Mouse (Mus musculus): ENCODE measurements around the gene Ucp2. TPM values are rescaled to one million over a fixed set of nuclear protein-coding genes. Genes with fewer than 3 reads are reported as not detected.

Ucp2 gene
- total and polyA plus RNA-seq, 3 experiments, result 142 to 838 (median 688) TPM

- ATAC-seq (ENCODE audit: extremely low read depth, insufficient number of reproducible peaks, low FRiP score, poor library complexity, severe bottlenecking) (no peak), DNase-seq (ENCODE audit: low spot score) (no peak)
- Histone ChIP-seq H3K27me3 (ENCODE audit: insufficient read depth, low read length) (no peaks in the 10 kb centered on the region), H3K9me3 (replicated peaks) (no peaks in the 10 kb centered on the region), H3K4me3 (ENCODE audit: low read depth, low read length) (no peak overlapping the region), H3K36me3 (replicated peaks) (peaks cover 76% of the 10 kb centered on the region), H3K4me1 (ENCODE audit: insufficient read depth, low read depth, low read length) (0 out of 2 replicates have a peak, but pooled peaks cover 3% of the 10 kb centered on the region)
- TF ChIP-seq POLR2AphosphoS5 (IDR thresholded peaks at IDR 0.05; ENCODE audit: insufficient replicate concordance, low read depth, low read length) (no peak), TAL1 (conservative IDR thresholded peaks at IDR 0.05; ENCODE audit: low read depth, low read length) (no peak), GATA2 (IDR thresholded peaks at IDR 0.05; ENCODE audit: borderline replicate concordance, low read depth, low read length) (no peak), GATA1 (IDR thresholded peaks at IDR 0.05; ENCODE audit: borderline replicate concordance, low read length) (no peak), CTCF (IDR thresholded peaks at IDR 0.05; ENCODE audit: low read depth, low read length) (no peak)
Observed at GRCm38 (mm10) chr7:100550338-100551007, 57.3 kb downstream of the Ucp2 start.

Other genes with a start within 250 kb of the Ucp2 start
- gene P4ha3, start 207.8 kb upstream of the Ucp2 start, total RNA-seq (2014; fragmentation: Nextera tagmentation), result not detected in 2 replicates
- 0.12 and 0.16 TPM in 2 replicates for gene P4ha3, start 207.8 kb upstream of the Ucp2 start, total RNA-seq (2017)
- gene P4ha3, start 207.8 kb upstream of the Ucp2 start, polyA plus RNA-seq (2012), result not detected in 2 replicates
- 66.0 and 76.2 TPM in 2 replicates for gene C2cd3, start 121.1 kb upstream of the Ucp2 start, total RNA-seq (2014; fragmentation: Nextera tagmentation)
- gene C2cd3, start 121.1 kb upstream of the Ucp2 start, total RNA-seq (2017), result 26.1 and 27.7 TPM in 2 replicates
- 22.6 and 25.7 TPM in 2 replicates for gene C2cd3, start 121.1 kb upstream of the Ucp2 start, polyA plus RNA-seq (2012)
- 45.2 and 57.8 TPM in 2 replicates for gene Ppme1, start 121.0 kb upstream of the Ucp2 start, total RNA-seq (2014; fragmentation: Nextera tagmentation)
- gene Ppme1, start 121.0 kb upstream of the Ucp2 start, total RNA-seq (2017), result 85.7 and 87.0 TPM in 2 replicates
- gene Ppme1, start 121.0 kb upstream of the Ucp2 start, polyA plus RNA-seq (2012), result 54.4 and 61.1 TPM in 2 replicates
- gene Ucp3, start 20.3 kb upstream of the Ucp2 start, total RNA-seq (2014; fragmentation: Nextera tagmentation), result not detected in 2 replicates
- 0.33 TPM in 1 of 2 replicates, not detected in the other for gene Ucp3, start 20.3 kb upstream of the Ucp2 start, total RNA-seq (2017)
- gene Ucp3, start 20.3 kb upstream of the Ucp2 start, polyA plus RNA-seq (2012), result not detected in 2 replicates
- not detected in 2 replicates for gene Dnajb13, start 21.6 kb downstream of the Ucp2 start, total RNA-seq (2014; fragmentation: Nextera tagmentation)
- 0.16 and 0.35 TPM in 2 replicates for gene Dnajb13, start 21.6 kb downstream of the Ucp2 start, total RNA-seq (2017)
- not detected in 2 replicates for gene Dnajb13, start 21.6 kb downstream of the Ucp2 start, polyA plus RNA-seq (2012)
- 15.4 and 20.0 TPM in 2 replicates for gene Coa4, start 43.7 kb downstream of the Ucp2 start, total RNA-seq (2014; fragmentation: Nextera tagmentation)
- gene Coa4, start 43.7 kb downstream of the Ucp2 start, total RNA-seq (2017), result 21.9 and 22.0 TPM in 2 replicates
- gene Coa4, start 43.7 kb downstream of the Ucp2 start, polyA plus RNA-seq (2012), result 9.1 and 9.6 TPM in 2 replicates
- gene Rab6a, start 114.1 kb downstream of the Ucp2 start, total RNA-seq (2014; fragmentation: Nextera tagmentation), result 97.7 and 112 TPM in 2 replicates
- 71.9 and 89.2 TPM in 2 replicates for gene Rab6a, start 114.1 kb downstream of the Ucp2 start, total RNA-seq (2017)
- gene Rab6a, start 114.1 kb downstream of the Ucp2 start, polyA plus RNA-seq (2012), result 18.8 and 29.6 TPM in 2 replicates
- gene Mrpl48, start 115.0 kb downstream of the Ucp2 start, total RNA-seq (2014; fragmentation: Nextera tagmentation), result 19.4 and 21.4 TPM in 2 replicates
- 41.9 and 46.0 TPM in 2 replicates for gene Mrpl48, start 115.0 kb downstream of the Ucp2 start, total RNA-seq (2017)
- gene Mrpl48, start 115.0 kb downstream of the Ucp2 start, polyA plus RNA-seq (2012), result 1.3 and 1.7 TPM in 2 replicates
- gene Plekhb1, start 169.1 kb downstream of the Ucp2 start, total RNA-seq (2014; fragmentation: Nextera tagmentation), result not detected in 2 replicates
- 0.41 TPM in 1 of 2 replicates, not detected in the other for gene Plekhb1, start 169.1 kb downstream of the Ucp2 start, total RNA-seq (2017)
- gene Plekhb1, start 169.1 kb downstream of the Ucp2 start, polyA plus RNA-seq (2012), result not detected in 2 replicates
- gene Fam168a, start 213.3 kb downstream of the Ucp2 start, total RNA-seq (2014; fragmentation: Nextera tagmentation), result 63.6 and 88.2 TPM in 2 replicates
- 14.8 and 16.3 TPM in 2 replicates for gene Fam168a, start 213.3 kb downstream of the Ucp2 start, total RNA-seq (2017)
- gene Fam168a, start 213.3 kb downstream of the Ucp2 start, polyA plus RNA-seq (2012), result 49.3 and 51.9 TPM in 2 replicates